Mouse (Mus musculus) small intestine, adult 2 months (tissue): ENCODE results near the gene Lamb2.
A peak's percentile ranks its signal among the peaks of the same experiment; 100 is the strongest.

Experiments used
- CTCF ChIP-seq: fragments of 200-500 bp; IDR thresholded peaks from 2 replicates; pipeline ENCODE4 v1.5.1; 2012; ENCODE audit warnings: low read depth, mild to moderate bottlenecking, control low read depth, inconsistent platforms, low read length, moderate library complexity, mixed read lengths; ENCODE audit not compliant: insufficient replicate concordance, insufficient read length; ENCODE audit errors: extremely low read depth
- POLR2A ChIP-seq: fragments of 200-500 bp; IDR thresholded peaks from 2 replicates; pipeline ENCODE4 v1.6.1; 2012; ENCODE audit warnings: low read depth, mild to moderate bottlenecking, control low read depth, inconsistent platforms, low read length, moderate library complexity

GRCm38 (mm10) chr9:108452291-108452906 is 27.1 kb upstream of the Lamb2 start:
- TF ChIP-seq POLR2A (no peak), CTCF (peak; percentile 84)
